Mouse (Mus musculus): ENCODE data around the gene Maz. TPM values are rescaled to one million over a fixed set of nuclear protein-coding genes. Genes with fewer than 3 reads are reported as not detected.

Gene Maz
- total RNA-seq, 2 experiments from 2014 or later: 74.5 to 79.0 TPM

DNA sequence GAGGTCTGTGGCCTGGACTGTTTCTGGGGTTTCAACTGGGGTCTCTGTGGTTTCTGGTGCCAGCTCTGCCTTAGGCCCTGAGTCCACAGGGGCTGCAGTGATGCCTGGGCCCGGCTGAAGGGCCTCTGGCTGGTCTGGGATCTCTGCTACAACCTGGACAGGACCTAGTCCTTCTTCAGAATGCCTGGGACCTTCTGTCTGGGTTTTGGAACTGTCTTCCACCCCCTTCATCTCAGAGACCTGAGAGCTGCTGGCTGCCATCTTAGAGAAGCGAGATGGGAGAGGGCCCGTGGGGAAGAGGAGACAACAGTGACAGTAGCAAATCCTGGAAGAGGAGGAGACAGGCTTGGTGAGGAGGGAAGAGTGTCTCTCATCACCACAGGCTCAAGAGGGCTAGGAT lies 6.8 kb downstream of the Maz start:
- Histone ChIP-seq H3K27ac (peak overlapping the region; percentile 67), H3K4me3 (peak overlapping the region; percentile 71)
- TF ChIP-seq CTCF (IDR thresholded peaks at IDR 0.05): no peak
- no peak for DNase-seq
- intact Hi-C loops (cut with DNase I): loop anchor here (10.0 kb wide), 1 partner anchor 265 kb away; the partner anchor contains the start of gene Mapk3

DNA sequence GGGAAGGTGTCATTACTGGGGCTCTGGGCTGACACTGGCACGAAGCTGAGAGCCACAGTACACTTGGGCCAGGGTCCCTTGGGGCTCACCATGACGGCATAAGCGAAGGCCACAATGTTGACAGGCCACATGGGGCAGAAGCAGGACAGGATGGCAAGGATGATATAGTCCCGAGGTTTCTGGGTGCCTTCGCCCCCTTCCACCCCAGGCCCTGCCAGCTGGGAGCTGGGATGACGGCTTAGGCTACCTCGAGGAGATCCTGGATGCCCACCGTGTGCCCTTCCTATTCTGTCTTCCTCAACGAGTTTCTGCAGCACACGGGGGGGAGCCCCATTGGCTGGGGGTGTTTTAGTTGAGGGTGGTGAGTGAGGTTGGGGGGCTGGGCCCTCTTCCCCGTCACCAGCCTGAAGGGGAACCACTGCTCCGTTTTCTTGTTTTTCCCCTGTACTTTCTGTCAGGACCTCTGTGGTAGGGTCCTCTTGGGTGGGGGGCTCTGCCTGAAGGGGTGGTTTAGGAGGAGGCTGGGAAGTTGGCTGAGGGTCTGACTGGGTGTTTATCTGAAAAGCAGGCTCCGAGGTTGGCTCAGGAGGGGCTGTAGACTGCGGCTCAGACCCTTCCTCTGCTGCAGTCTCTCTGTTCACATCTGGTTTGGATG lies 7.4 kb downstream of the Maz start:
- Histone ChIP-seq H3K27ac (peak overlapping the region; percentile 67), H3K4me3 (peak overlapping the region; percentile 71)
- TF ChIP-seq CTCF (IDR thresholded peaks at IDR 0.05): no peak
- intact Hi-C loops (cut with DNase I): no loop called here
- no peak for DNase-seq

DNA sequence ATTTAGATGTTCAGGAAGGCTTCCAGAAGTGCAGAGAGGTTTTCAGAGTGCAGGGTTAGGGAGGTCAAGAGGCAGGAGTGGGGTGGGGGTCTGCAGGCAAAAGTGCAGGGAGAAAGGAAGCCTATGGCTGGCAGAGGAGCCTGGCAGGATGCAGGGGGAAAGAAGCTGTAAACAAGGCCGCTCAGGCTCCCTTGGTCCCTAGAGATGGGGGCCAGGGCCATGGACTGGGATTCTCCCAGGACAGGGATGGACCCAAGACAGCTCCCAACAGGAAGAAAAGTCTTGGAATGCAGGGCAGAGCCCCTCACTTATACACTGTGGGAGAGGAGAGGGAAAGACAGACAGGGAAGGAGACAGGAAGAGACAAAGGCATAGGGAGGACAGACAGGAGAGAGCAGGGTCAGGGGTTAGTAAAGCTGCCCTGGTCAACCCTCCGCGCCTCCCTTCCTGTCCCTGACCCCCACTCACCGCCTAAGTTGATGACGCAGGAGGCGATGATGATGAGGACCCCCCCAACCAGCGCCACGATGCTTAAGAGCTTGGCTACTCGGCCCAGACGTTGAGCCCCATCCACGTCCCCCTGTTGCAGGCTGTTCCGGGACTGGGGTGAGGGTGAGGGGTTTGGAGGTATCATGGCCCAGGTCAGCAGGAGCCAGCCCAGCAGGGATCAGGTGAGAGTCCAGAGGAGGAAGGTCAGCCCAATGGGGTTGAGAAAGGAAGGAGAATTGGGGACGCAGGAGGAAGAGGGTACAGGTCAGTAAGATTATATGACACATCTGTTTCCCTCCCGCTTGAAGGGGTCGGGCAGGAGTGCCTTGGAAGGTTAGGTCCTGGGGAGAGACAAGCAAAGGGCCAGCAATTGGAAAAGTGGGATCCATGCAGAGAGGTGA lies 8.2 kb downstream of the Maz start:
- TF ChIP-seq CTCF (IDR thresholded peaks at IDR 0.05): no peak
- peak; percentile 16 for DNase-seq
- Histone ChIP-seq H3K27ac (peak overlapping the region; percentile 96), H3K4me3 (peak overlapping the region; percentile 71; the same call in 1 of the 2 replicates)
- intact Hi-C loops (cut with DNase I): no loop called here

DNA sequence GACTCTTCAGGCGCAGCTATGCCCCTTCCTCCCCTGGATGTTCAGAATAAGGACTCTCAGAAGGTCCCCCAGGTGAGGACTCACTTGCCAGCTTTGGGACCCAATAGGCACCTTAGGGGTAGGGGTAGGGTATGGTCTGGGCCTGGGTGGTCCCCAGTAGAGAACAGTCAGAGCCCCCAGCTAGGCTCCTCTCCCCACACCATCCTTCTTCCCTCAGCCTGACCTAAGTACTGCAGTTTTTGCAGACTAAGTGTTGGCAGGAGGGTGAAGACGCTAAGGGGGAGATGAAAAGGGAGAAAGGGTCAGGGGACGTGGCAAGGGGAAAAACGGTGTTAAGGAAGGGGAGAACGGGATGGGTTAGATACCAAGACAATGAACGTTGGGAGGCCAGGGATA lies 8.9 kb downstream of the Maz start:
- DNase-seq: peak; percentile 34
- no peak for TF ChIP-seq CTCF (IDR thresholded peaks at IDR 0.05)
- peak overlapping the region; percentile 96 for H3K27ac ChIP-seq
- intact Hi-C loops (cut with DNase I): loop anchor here (2.0 kb wide), 1 partner anchor 41 kb away; the partner anchor contains the start of gene Cdiptos
- H3K4me3 ChIP-seq: no peak overlapping the region

DNA sequence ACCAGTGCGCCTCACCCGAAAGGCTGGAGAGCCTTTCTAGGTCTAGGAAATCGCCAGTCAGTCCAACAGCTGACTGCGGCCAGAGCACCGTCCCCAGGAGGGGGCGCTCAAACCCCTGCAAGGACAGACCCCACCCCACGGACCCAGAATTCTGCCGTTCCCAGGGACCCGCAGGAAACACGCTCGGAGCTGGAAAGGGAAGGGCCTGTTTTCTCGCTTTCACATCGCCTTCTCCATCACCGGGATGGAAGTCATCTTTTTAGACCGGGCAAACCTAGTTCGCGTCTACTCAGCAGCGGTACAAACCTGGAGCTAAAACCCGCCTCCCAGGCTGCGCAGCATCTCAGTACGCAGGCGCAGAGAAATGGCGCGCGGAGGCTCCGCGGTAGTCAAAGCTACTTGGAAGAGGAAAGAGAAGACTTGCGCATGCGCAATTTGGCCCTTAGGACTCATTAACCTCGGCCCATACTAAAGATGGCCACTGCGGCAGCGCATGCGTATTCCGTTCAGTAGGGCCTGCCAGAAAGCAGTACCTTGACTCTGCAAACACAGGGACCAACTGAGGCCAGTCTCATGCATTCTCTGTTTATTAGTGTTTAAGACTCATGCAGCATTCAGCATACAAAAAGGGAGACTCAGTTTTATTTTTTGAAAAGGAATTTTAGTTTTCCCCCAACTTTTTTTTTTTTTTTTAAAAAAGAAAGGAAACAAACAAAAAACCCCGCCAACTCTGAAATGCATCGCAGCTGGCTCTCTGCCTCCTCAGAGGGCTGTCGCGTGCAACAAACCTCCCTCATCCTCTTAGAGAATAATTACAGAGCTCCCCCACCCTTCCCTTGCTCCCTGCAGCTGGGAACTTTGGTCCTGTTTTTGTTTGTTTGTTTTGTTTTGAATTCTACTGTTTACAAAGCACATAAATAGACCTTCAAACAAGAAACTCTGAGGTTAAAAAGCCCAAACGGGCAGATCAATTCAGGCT lies 9.6 kb downstream of the Maz start, which contains the start of gene Pagr1a:
Pagr1a (minus strand) TSS at position 382 of the 979 bp plus-strand sequence.
- peak; percentile 98 for DNase-seq
- H3K4me3 ChIP-seq: peak within 1 kb of the TSS; percentile 89
- TF ChIP-seq CTCF (IDR thresholded peaks at IDR 0.05): peak; percentile 93
- intact Hi-C loops (cut with DNase I): loop anchor here (2.0 kb wide), 1 partner anchor 40 kb away; the partner anchor contains the start of gene Cdiptos
- peak within 1 kb of the TSS; percentile 96 for H3K27ac ChIP-seq

DNA sequence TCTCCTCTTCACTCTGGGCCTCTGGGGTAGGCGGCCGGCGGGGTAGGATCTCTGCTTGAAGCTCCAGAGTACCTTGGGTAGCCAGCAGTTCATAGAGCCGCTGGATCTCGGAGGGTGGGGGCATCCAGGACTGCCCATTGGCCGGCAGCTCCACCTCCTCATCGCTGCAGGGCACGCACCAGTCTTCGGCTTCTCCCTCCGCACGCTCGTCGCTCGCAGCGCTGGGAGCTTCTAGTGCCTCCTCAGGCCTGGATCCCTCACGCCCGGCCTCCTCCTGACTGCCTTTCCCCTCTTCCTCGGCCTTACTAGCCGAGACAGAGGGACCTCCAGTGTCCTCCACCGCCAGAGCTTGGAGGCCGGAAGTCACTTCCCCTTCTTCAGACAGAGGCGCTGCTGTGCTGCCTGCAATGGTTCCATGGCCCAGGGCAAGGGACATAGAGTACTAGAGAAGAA lies 10.3 kb downstream of the Maz start:
- intact Hi-C loops (cut with DNase I): loop anchor here (2.0 kb wide), 1 partner anchor 40 kb away; the partner anchor contains the start of gene Cdiptos
- H3K4me3 ChIP-seq: peak overlapping the region; percentile 89
- peak; percentile 69 for DNase-seq
- H3K27ac ChIP-seq: peak overlapping the region; percentile 96
- no peak for TF ChIP-seq CTCF (IDR thresholded peaks at IDR 0.05)

DNA sequence TGATC lies 10.6 kb downstream of the Maz start, which contains the start of gene Pagr1b:
Pagr1b (minus strand) TSS at position 4 of the 5 bp plus-strand sequence.
- intact Hi-C loops (cut with DNase I): loop anchor here (2.0 kb wide), 1 partner anchor 39 kb away; the partner anchor contains the start of gene Cdiptos
- no peak for DNase-seq
- H3K4me3 ChIP-seq: peak within 1 kb of the TSS; percentile 89
- no peak for TF ChIP-seq CTCF (IDR thresholded peaks at IDR 0.05)
- H3K27ac ChIP-seq: peak within 1 kb of the TSS; percentile 96

DNA sequence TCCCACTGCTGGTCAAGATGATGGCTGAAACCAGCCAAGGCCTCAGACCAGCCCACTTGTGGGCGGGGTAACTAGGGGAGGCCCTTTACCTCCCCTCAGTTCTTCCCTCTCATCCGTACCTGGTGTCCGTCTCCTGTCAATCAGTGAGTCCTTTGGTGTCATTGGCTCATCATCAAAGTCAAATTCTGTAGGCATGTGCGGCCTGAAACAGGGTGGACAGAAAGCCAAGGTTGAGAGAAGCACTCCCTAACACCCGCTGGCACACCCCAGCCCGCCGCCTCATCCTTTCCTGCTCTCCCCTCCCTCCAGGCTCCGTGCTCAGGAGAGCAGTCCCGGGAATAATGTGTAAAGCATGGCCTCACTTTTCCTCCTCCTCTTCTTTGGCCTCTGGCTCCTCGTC lies 10.8 kb downstream of the Maz start:
- no peak for DNase-seq
- Histone ChIP-seq H3K4me3 (peak overlapping the region; percentile 89), H3K27ac (peak overlapping the region; percentile 96)
- no peak for TF ChIP-seq CTCF (IDR thresholded peaks at IDR 0.05)
- intact Hi-C loops (cut with DNase I): loop anchor here (2.0 kb wide), 1 partner anchor 39 kb away; the partner anchor contains the start of gene Cdiptos

DNA sequence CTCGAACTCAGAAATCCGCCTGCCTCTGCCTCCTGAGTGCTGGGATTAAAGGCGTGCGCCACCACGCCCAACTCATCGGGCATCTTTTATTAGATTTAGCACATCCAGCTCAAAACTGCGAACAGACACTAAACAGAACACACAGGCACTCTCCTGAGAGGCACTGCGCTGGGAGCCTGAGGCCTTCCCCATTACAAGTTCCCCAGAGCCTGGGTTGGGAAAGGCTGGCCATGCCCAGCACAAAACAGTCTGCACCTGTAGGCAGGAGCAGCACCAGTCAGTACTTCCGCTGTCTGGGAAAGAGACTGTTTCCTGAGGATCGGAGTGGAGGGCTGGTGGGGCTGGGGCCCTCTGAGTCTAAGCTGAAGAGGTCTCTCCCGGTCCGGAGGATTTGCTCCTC lies 11.8 kb downstream of the Maz start:
- intact Hi-C loops (cut with DNase I): no loop called here
- peak overlapping the region; percentile 89 for H3K4me3 ChIP-seq
- DNase-seq: no peak
- H3K27ac ChIP-seq: peak overlapping the region; percentile 95
- no peak for TF ChIP-seq CTCF (IDR thresholded peaks at IDR 0.05)

DNA sequence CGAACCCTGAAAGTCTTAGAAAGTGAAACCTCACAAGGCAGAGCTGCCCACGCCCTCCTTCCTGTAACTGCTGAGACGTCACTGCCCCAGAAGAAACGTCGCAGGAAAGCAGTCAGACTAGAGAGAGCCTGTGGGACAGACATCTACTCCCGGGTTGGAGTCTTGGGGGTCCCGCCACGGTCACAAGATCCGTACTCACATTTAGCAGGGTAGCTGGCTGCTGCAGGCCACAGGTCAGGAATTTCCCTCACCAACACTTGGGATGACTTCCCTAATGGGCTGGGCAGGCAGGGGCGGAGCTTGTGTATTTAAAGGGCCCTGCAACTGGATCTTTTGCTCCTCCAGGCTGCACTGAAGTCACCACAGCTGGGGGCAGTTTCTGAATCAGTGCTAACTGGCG lies 12.5 kb downstream of the Maz start, which contains the start of gene Mvp:
Mvp (minus strand) TSS at position 302 of the 400 bp plus-strand sequence.
- intact Hi-C loops (cut with DNase I): no loop called here
- H3K4me3 ChIP-seq: peak within 1 kb of the TSS; percentile 89
- TF ChIP-seq CTCF (IDR thresholded peaks at IDR 0.05): no peak
- peak within 1 kb of the TSS; percentile 95 for H3K27ac ChIP-seq
- DNase-seq: peak; percentile 78

DNA sequence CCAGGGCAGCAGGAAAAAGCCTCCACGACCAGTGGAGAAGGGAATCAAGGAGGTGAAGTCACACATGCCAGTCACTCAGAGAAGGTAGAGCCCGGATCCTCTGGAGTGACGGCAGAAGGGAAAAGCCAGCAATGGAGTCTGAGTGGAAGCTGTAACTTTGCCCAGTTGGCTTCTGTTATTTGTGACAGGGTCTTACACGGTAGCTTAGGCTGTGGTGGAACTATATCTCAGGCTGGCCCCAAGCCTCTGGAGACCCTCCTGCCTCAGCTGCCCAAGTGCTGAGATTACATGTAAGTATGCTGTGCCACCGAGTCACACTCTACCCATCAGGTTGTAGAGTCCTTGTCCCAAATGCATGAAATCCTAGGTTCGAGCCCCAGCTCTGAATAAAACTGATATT lies 13.5 kb downstream of the Maz start:
- Histone ChIP-seq H3K27ac (peak overlapping the region; percentile 95; the same call in 1 of the 2 replicates), H3K4me3 (peak overlapping the region; percentile 89)
- TF ChIP-seq CTCF (IDR thresholded peaks at IDR 0.05): no peak
- intact Hi-C loops (cut with DNase I): no loop called here
- no peak for DNase-seq

DNA sequence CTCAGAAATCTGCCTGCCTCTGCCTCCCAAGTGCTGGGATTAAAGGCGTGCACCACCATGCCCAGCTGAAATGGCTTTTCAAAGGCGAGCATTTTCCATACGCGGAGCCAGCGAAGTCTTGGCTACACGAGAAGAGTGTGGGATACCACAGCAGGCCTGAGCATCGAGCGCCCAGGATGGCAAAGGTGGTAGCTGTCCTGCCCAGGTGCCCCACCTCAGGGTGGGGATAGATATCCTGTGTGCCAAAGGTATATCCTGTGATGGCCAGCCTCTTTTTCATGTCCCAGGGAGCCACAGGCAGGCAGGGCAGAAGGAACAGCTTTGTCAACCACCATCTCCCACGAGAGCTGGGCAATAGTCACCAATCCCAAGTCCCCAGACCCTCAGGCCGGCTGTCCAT lies 14.0 kb downstream of the Maz start:
- intact Hi-C loops (cut with DNase I): no loop called here
- no peak for DNase-seq
- TF ChIP-seq CTCF (IDR thresholded peaks at IDR 0.05): no peak
- Histone ChIP-seq H3K27ac (no peak overlapping the region), H3K4me3 (peak overlapping the region; percentile 89)
